Mouse (Mus musculus) MEL (cell line): ENCODE measurements around the gene Polr1a. TPM values are rescaled to one million over a fixed set of nuclear protein-coding genes. Genes with fewer than 3 reads are reported as not detected.

Experiments
- DNase-seq: peaks from one replicate; pipeline ENCODE4 v3.0.0; 2011; ENCODE audit warnings: low read depth, low spot score
- H3K27ac ChIP-seq: 2 replicates; pipeline ENCODE4 v1.5.1; 2012; ENCODE audit warnings: low read depth, mild to moderate bottlenecking, control low read depth, low read length, moderate library complexity; ENCODE audit not compliant: control insufficient read depth
- H3K27me3 ChIP-seq, 2 experiments: fragments of 150-350 bp in 1 of 2; sonication (generic) in 1 of 2; 2 replicates each; pipeline ENCODE4 v1.6.1; 2012; ENCODE audit warnings: low read length in 2 of 2, mild to moderate bottlenecking in 2 of 2, improper control_type of control experiment in 1 of 2, moderate library complexity in 1 of 2; ENCODE audit not compliant: insufficient read depth in 2 of 2, control insufficient read depth in 1 of 2
- H3K36me3 ChIP-seq, 2 experiments: 2 replicates each; pipeline ENCODE4 v1.6.1; 2012 to 2014; ENCODE audit warnings: low read length in 2 of 2, improper control_type of control experiment in 1 of 2, inconsistent platforms in 1 of 2, mild to moderate bottlenecking in 1 of 2; ENCODE audit not compliant: insufficient read depth in 2 of 2, control insufficient read depth in 1 of 2
- H3K4me1 ChIP-seq, 2 experiments: fragments of 150-350 bp in 1 of 2; sonication (generic) in 1 of 2; 2 replicates each; pipeline ENCODE4 v1.6.1; 2012; ENCODE audit warnings: low read length in 2 of 2, improper control_type of control experiment in 1 of 2, mild to moderate bottlenecking in 1 of 2; ENCODE audit not compliant: insufficient read depth in 2 of 2, control insufficient read depth in 1 of 2
- H3K4me3 ChIP-seq, 2 experiments: fragments of 150-350 bp in 1 of 2; sonication (generic) in 1 of 2; 2 replicates each; pipeline ENCODE4 v1.5.1; 2012; ENCODE audit warnings: low read depth in 2 of 2, low read length in 2 of 2, mild to moderate bottlenecking in 2 of 2, moderate library complexity in 2 of 2, control low read depth in 1 of 2, improper control_type of control experiment in 1 of 2; ENCODE audit not compliant: control insufficient read depth in 1 of 2, insufficient read depth in 1 of 2
- H3K79me2 ChIP-seq: 2 replicates; pipeline ENCODE4 v1.6.1; 2012; ENCODE audit warnings: mild to moderate bottlenecking, low read length, moderate library complexity; ENCODE audit not compliant: control insufficient read depth, poor library complexity, insufficient read depth
- H3K9ac ChIP-seq: 2 replicates; pipeline ENCODE4 v1.6.1; 2012; ENCODE audit warnings: low read depth, mild to moderate bottlenecking, control low read depth, low read length, moderate library complexity; ENCODE audit not compliant: control insufficient read depth, poor library complexity, severe bottlenecking
- H3K9me3 ChIP-seq: fragments of 150-350 bp; sonication (generic); replicated peaks from 2 replicates; pipeline ENCODE4 v1.6.1; 2012; ENCODE audit warnings: mild to moderate bottlenecking, low read length, improper control_type of control experiment, moderate library complexity; ENCODE audit not compliant: insufficient read depth
- CHD1 ChIP-seq: IDR thresholded peaks from 2 replicates; pipeline ENCODE4 v1.6.1; 2012; ENCODE audit warnings: low read depth, mild to moderate bottlenecking, inconsistent platforms, low read length, improper control_type of control experiment
- CTCF ChIP-seq, 3 experiments: IDR thresholded peaks in 2 of 3; conservative IDR thresholded peaks in 1 of 3; 2 replicates each; pipeline ENCODE4 v1.5.1; 2011 to 2012; ENCODE audit warnings: low read length in 3 of 3, low read depth in 2 of 3, mild to moderate bottlenecking in 2 of 3, improper control_type of control experiment in 1 of 3, inconsistent platforms in 1 of 3, mixed read lengths in 1 of 3, moderate library complexity in 1 of 3; ENCODE audit not compliant: control insufficient read depth in 1 of 3, insufficient read depth in 1 of 3, poor library complexity in 1 of 3, severe bottlenecking in 1 of 3
- EP300 ChIP-seq, 2 experiments: IDR thresholded peaks; 2 replicates each; pipeline ENCODE4 v1.6.1; 2011; ENCODE audit warnings: improper control_type of control experiment in 2 of 2, low read length in 2 of 2, low read depth in 1 of 2, mild to moderate bottlenecking in 1 of 2
- ETS1 ChIP-seq: IDR thresholded peaks from 2 replicates; pipeline ENCODE4 v1.6.1; 2012; ENCODE audit warnings: low read depth, mild to moderate bottlenecking, inconsistent platforms, low read length, improper control_type of control experiment, moderate library complexity
- GATA1 ChIP-seq: IDR thresholded peaks from 2 replicates; pipeline ENCODE4 v1.6.1; 2011; ENCODE audit warnings: low read depth, low read length, improper control_type of control experiment
- KAT2A ChIP-seq: conservative IDR thresholded peaks from 2 replicates; pipeline ENCODE4 v1.6.1; 2012; ENCODE audit warnings: low read depth, low read length, improper control_type of control experiment, inconsistent platforms
- MAFK ChIP-seq: IDR thresholded peaks from 2 replicates; pipeline ENCODE4 v1.6.1; 2011; ENCODE audit warnings: low read depth, mild to moderate bottlenecking, low read length, improper control_type of control experiment, borderline replicate concordance
- MAZ ChIP-seq: IDR thresholded peaks from 2 replicates; pipeline ENCODE4 v1.6.1; 2012; ENCODE audit warnings: low read depth, mild to moderate bottlenecking, inconsistent platforms, low read length, improper control_type of control experiment
- MEF2A ChIP-seq: IDR thresholded peaks from 2 replicates; pipeline ENCODE4 v1.6.1; 2014; ENCODE audit warnings: low read depth, mild to moderate bottlenecking, inconsistent platforms, low read length, improper control_type of control experiment; ENCODE audit not compliant: poor library complexity, insufficient replicate concordance, severe bottlenecking; ENCODE audit errors: extremely low read depth
- MXI1 ChIP-seq: IDR thresholded peaks from 2 replicates; pipeline ENCODE4 v1.6.1; 2011; ENCODE audit warnings: mild to moderate bottlenecking, low read depth, low read length, improper control_type of control experiment
- MYB ChIP-seq: IDR thresholded peaks from 2 replicates; pipeline ENCODE4 v1.6.1; 2011; ENCODE audit warnings: mild to moderate bottlenecking, low read depth, low read length, improper control_type of control experiment
- MYC ChIP-seq: IDR thresholded peaks from 2 replicates; pipeline ENCODE4 v1.6.1; 2011; ENCODE audit warnings: low read depth, mild to moderate bottlenecking, low read length, improper control_type of control experiment, moderate library complexity
- NELFE ChIP-seq: IDR thresholded peaks from 2 replicates; pipeline ENCODE4 v1.6.1; 2011; ENCODE audit warnings: low read depth, low read length, improper control_type of control experiment
- POLR2A ChIP-seq, 2 experiments: IDR thresholded peaks; 2 replicates each; pipeline ENCODE4 v1.6.1; 2011 to 2012; ENCODE audit warnings: low read length in 2 of 2, mild to moderate bottlenecking in 2 of 2, control low read depth in 1 of 2, improper control_type of control experiment in 1 of 2, low read depth in 1 of 2, moderate library complexity in 1 of 2; ENCODE audit not compliant: control insufficient read depth in 1 of 2, insufficient read depth in 1 of 2, poor library complexity in 1 of 2
- RCOR1 ChIP-seq: IDR thresholded peaks from 2 replicates; pipeline ENCODE4 v1.6.1; 2012; ENCODE audit warnings: low read depth, mild to moderate bottlenecking, inconsistent platforms, low read length, improper control_type of control experiment
- SIN3A ChIP-seq: IDR thresholded peaks from 2 replicates; pipeline ENCODE4 v1.6.1; 2012; ENCODE audit warnings: low read length, improper control_type of control experiment, inconsistent platforms
- SMC3 ChIP-seq: IDR thresholded peaks from 2 replicates; pipeline ENCODE4 v1.6.1; 2011; ENCODE audit warnings: low read depth, low read length, improper control_type of control experiment
- UBTF ChIP-seq: IDR thresholded peaks from 2 replicates; pipeline ENCODE4 v1.6.1; 2012; ENCODE audit warnings: low read depth, mild to moderate bottlenecking, inconsistent platforms, low read length, improper control_type of control experiment, moderate library complexity, borderline replicate concordance; ENCODE audit not compliant: insufficient read depth
- USF1 ChIP-seq: IDR thresholded peaks from 2 replicates; pipeline ENCODE4 v1.6.1; 2014; ENCODE audit warnings: low read depth, mild to moderate bottlenecking, inconsistent platforms, low read length, improper control_type of control experiment, moderate library complexity
- USF2 ChIP-seq, 2 experiments: IDR thresholded peaks; 2 replicates each; pipeline ENCODE4 v1.6.1; 2011 to 2012; ENCODE audit warnings: improper control_type of control experiment in 2 of 2, low read length in 2 of 2, borderline replicate concordance in 1 of 2, inconsistent platforms in 1 of 2, low read depth in 1 of 2, mild to moderate bottlenecking in 1 of 2; ENCODE audit not compliant: insufficient read depth in 1 of 2
- ZC3H11A ChIP-seq: IDR thresholded peaks from 2 replicates; pipeline ENCODE4 v1.6.1; 2012; ENCODE audit warnings: low read depth, mild to moderate bottlenecking, inconsistent platforms, low read length, improper control_type of control experiment
- ZKSCAN1 ChIP-seq: IDR thresholded peaks from 2 replicates; pipeline ENCODE4 v1.6.1; 2012; ENCODE audit warnings: low read depth, mild to moderate bottlenecking, inconsistent platforms, low read length, improper control_type of control experiment, moderate library complexity
- ZMIZ1 ChIP-seq: IDR thresholded peaks from 2 replicates; pipeline ENCODE4 v1.6.1; 2012; ENCODE audit warnings: low read depth, mild to moderate bottlenecking, inconsistent platforms, low read length, improper control_type of control experiment, moderate library complexity
- polyA plus RNA-seq, 2 experiments: library from polyadenylated mRNA; stranded (reverse) in 1 of 2; unstranded in 1 of 2; fragments of >175 nt in 1 of 2; fragments of >200 nt in 1 of 2; gene quantifications; 2 replicates each; pipeline versions ENCODE4 v1.2.1 to v1.2.4; 2012; ENCODE audit warnings: low replicate concordance in 2 of 2, low read depth in 1 of 2; ENCODE audit not compliant: insufficient read length in 2 of 2, insufficient read depth in 1 of 2, missing spikeins in 1 of 2
- total RNA-seq: library from RNA; depleted of rRNA; stranded (reverse); fragments of 300-350 nt; gene quantifications from 2 replicates; pipeline ENCODE4 v1.2.3, GENCODE M21; 2012

The Polr1a gene
- total and polyA plus RNA-seq, 3 experiments, result 68.4 to 211 (median 105) TPM

DNA sequence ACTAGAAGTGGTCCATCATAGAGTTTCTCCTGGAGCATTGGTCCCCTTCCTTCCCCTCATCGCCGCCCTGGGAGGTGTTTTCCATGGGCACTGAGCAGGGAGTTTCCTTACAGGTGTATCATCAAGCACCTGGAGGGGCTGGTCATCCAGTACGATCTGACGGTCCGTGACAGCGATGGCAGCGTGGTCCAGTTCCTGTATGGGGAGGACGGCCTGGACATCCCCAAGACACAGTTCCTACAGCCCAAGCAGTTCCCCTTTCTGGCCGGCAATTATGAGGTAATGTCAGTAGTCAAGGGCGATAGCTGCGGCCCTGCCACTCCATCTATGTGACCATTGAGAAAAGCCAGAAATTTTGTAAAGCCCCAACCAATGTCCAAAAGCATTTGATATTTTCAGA lies 54.7 kb downstream of the Polr1a start:
- no peak for DNase-seq
- no peak overlapping the region for H3K4me3 ChIP-seq
- no peaks in the 10 kb centered on the region for H3K27me3 ChIP-seq
- no peaks in the 10 kb centered on the region; a peak in 1 of 4 replicates for H3K4me1 ChIP-seq
- no peak overlapping the region for H3K9ac ChIP-seq
- H3K9me3 ChIP-seq, result no peaks in the 10 kb centered on the region
- no peak for TF ChIP-seq CTCF (IDR thresholded peaks at IDR 0.05 in 2 of 3, conservative IDR thresholded peaks at IDR 0.05 in 1 of 3; ENCODE audit: control insufficient read depth in 1 of 3, insufficient read depth in 1 of 3, low read depth in 2 of 3, low read length in 3 of 3, poor library complexity in 1 of 3, severe bottlenecking in 1 of 3)
- TF ChIP-seq ETS1, result no peak
- no peak for TF ChIP-seq MAFK
- TF ChIP-seq ZC3H11A, result no peak
- no peak for TF ChIP-seq USF2 (IDR thresholded peaks at IDR 0.05; ENCODE audit: borderline replicate concordance in 1 of 2, insufficient read depth in 1 of 2, low read depth in 1 of 2, low read length in 2 of 2)
- no peak for TF ChIP-seq MAZ
- no peak for TF ChIP-seq SIN3A
- H3K27ac ChIP-seq, result no peak overlapping the region
- H3K79me2 ChIP-seq, result no peaks in the 10 kb centered on the region
- H3K36me3 ChIP-seq, result peaks cover 0 to 6% of the 10 kb centered on the region in 2 experiments; a peak in 2 of 4 replicates

- H3K36me3 ChIP-seq, result peaks cover 0 to 7% of the 10 kb centered on the region in 2 experiments; a peak in 2 of 4 replicates
Observed at GRCm38 (mm10) chr6:71966683-71967303, 57.9 kb downstream of the Polr1a start.

GRCm38 (mm10) chr6:71967847-71968246 lies 59.0 kb downstream of the Polr1a start:
- DNase-seq, result no peak

More at GRCm38 (mm10) chr6:71966683-71967303, 57.9 kb downstream of the Polr1a start:
- DNase-seq, result no peak
- Histone ChIP-seq H3K9ac (no peak overlapping the region), H3K27ac (no peak overlapping the region), H3K79me2 (no peaks in the 10 kb centered on the region), H3K9me3 (no peaks in the 10 kb centered on the region), H3K4me3 (no peak overlapping the region), H3K4me1 (no peaks in the 10 kb centered on the region; a peak in 1 of 4 replicates), H3K27me3 (no peaks in the 10 kb centered on the region)
- no peak for TF ChIP-seq MAFK
- no peak for TF ChIP-seq MEF2A
- TF ChIP-seq MXI1, result no peak
- no peak for TF ChIP-seq RCOR1
- TF ChIP-seq MAZ, result no peak
- TF ChIP-seq ZC3H11A, result no peak
- TF ChIP-seq MYC, result no peak
- no peak for TF ChIP-seq KAT2A

More at GRCm38 (mm10) chr6:71967847-71968246, 59.0 kb downstream of the Polr1a start:
- H3K27ac ChIP-seq, result no peak overlapping the region
- H3K4me3 ChIP-seq, result no peak overlapping the region
- H3K9ac ChIP-seq, result no peak overlapping the region
- no peaks in the 10 kb centered on the region for H3K27me3 ChIP-seq
- no peaks in the 10 kb centered on the region for H3K9me3 ChIP-seq
- no peaks in the 10 kb centered on the region for H3K4me1 ChIP-seq
- H3K79me2 ChIP-seq, result no peaks in the 10 kb centered on the region
- TF ChIP-seq POLR2A (IDR thresholded peaks at IDR 0.05; ENCODE audit: control insufficient read depth in 1 of 2, insufficient read depth in 1 of 2, low read depth in 1 of 2, low read length in 2 of 2, poor library complexity in 1 of 2) (no peak), ZMIZ1 (no peak), MAZ (no peak), MAFK (no peak), GATA1 (no peak), NELFE (no peak), USF1 (no peak), EP300 (IDR thresholded peaks at IDR 0.05; ENCODE audit: low read depth in 1 of 2, low read length in 2 of 2) (no peak), KAT2A (no peak), CTCF (IDR thresholded peaks at IDR 0.05 in 2 of 3, conservative IDR thresholded peaks at IDR 0.05 in 1 of 3; ENCODE audit: control insufficient read depth in 1 of 3, insufficient read depth in 1 of 3, low read depth in 2 of 3, low read length in 3 of 3, poor library complexity in 1 of 3, severe bottlenecking in 1 of 3) (no peak), MYB (no peak), MXI1 (no peak), ZKSCAN1 (no peak), SMC3 (no peak), UBTF (no peak), CHD1 (no peak)
- H3K36me3 ChIP-seq, result peaks cover 0 to 8% of the 10 kb centered on the region in 2 experiments; a peak in 2 of 4 replicates
